Mouse (Mus musculus) layer of hippocampus, adult 2 months (tissue): ENCODE measurements around the gene Ctf2. TPM values are rescaled to one million over a fixed set of nuclear protein-coding genes. Genes with fewer than 3 reads are reported as not detected.
"Not testable (repeated sequence)": the region's sequence is repeated elsewhere in the genome, so short reads cannot be mapped to it uniquely, and the experiment has no call there.

Experiments
- DNase-seq, 2 experiments: peaks; one replicate each; pipeline ENCODE4 v3.0.0; 2022; ENCODE audit warnings: low spot score in 2 of 2
- H3K27ac ChIP-seq: fragments of 200-600 bp; 2 replicates; pipeline ENCODE4 v1.8.1; 2022
- H3K4me3 ChIP-seq: fragments of 200-600 bp; 2 replicates; pipeline ENCODE4 v1.8.1; 2022; ENCODE audit warnings: mild to moderate bottlenecking
- CTCF ChIP-seq: fragments of 200-600 bp; conservative IDR thresholded peaks from 2 replicates; pipeline ENCODE4 v1.8.1; 2022; ENCODE audit warnings: antibody characterized with exemption, mild to moderate bottlenecking, moderate library complexity
- total RNA-seq, 2 experiments: library from RNA; stranded (reverse); gene quantifications; 2 replicates each; pipeline ENCODE4 v1.2.3; 2021

The Ctf2 gene
- total RNA-seq, 2 experiments from 2014 or later = not detected

DNA sequence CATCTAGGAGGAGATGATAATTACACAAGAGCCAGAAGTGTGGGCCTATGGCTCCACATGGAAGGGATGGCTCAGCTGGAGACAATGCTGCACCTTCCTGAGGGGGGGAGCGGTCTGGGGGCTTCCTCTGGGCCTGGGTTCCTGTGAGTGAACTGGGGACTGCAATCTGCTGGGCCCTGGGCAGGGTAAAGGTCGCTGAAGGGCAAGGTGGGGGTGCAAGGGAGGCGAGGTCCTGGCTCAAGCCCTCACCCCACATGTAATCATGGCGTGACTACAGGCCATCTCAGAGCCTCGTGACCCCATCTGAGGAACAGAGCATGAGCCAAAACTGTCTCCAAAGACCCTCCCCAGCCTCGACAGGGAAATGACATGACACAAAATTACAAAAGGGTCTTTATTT is 27.4 kb downstream of the Ctf2 start:
- no peak for TF ChIP-seq CTCF
- H3K4me3 ChIP-seq = no peak overlapping the region
- H3K27ac ChIP-seq = no peak overlapping the region
- no peak for DNase-seq

DNA sequence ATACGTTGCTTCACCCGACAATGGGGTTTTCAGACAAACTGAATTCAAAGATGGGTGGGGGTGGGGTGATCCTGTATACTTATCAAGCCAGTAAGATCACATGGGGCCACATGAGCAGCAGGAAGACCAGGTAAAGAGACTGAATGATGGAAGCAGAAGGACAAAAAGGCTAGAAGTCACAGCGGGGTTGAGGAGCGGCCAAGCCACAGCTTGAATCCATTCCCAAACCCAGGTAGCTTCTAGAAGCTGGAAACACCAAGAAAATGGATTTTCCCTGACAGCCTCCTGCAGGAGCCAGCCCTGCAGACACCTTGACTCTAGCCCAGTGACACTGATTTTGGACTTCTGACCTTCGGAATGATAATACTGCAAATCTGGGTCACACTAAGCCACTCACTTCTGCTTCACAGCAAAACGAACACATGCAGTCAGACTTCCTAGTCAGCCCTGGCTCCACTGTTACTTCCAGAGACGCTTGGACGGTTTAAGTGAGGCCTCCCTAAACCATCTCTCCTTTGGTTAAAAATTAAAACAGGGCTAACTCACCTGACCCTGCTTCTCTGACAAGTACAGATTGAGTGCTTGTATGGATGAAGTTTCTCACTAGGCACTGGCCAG is 28.3 kb downstream of the Ctf2 start:
- DNase-seq = no peak
- no peak overlapping the region for H3K4me3 ChIP-seq
- TF ChIP-seq CTCF = no peak
- no peak overlapping the region for H3K27ac ChIP-seq

DNA sequence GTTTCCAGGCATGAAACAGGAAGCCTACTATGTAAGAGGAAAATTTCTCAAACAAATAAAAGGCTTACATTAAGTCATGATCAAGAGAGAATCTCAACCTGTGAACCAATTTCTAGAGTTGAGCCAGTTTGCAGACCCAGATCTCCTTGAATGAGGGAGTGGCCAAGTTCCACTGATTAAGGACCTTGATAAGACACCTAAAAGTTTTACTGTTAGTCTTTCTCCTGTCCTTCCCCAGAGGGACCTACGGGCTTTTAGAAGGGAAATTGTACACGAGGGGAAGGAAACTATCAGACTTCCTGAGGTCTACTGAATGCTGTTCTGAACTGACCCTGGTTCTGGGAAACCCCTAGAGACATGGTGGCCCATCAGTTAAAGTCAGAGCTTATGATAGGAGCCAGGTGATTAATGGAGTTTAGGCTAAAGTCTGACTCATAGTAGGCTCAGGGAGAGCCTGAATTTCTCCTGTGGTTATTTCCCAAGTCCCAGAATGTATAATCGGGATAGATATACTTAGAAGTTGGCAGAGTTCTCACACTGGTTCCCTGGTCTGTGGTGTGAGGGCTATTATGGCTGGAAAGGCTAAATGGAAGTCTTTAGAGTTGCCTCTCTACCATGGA is 31.1 kb downstream of the Ctf2 start:
- TF ChIP-seq CTCF = no peak
- DNase-seq = no peak
- no peak overlapping the region for H3K27ac ChIP-seq
- no peak overlapping the region for H3K4me3 ChIP-seq

DNA sequence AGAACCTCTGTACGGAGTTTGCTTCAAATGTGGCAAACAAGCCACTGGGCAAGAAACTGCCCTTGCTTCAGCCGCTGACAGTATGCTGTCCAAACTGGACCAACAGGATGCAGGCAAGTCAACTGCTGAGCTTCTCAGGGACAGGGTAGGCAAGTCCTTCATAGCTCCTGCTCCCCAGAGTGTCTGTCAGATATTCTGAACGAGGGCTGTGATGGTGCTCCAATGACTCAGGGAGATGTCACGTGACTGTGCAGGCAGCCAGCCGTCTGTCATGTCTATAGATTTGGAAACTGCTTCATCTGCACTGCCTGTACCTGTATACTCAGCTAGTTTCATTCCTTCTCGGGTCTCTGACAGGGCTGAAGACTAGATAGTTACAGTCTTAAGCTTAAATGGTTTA is 33.0 kb downstream of the Ctf2 start:
- DNase-seq = peak in 1 of 2 experiments; percentile 57
- H3K27ac ChIP-seq = peak overlapping the region; percentile 29; the same call in 1 of the 2 replicates

DNA sequence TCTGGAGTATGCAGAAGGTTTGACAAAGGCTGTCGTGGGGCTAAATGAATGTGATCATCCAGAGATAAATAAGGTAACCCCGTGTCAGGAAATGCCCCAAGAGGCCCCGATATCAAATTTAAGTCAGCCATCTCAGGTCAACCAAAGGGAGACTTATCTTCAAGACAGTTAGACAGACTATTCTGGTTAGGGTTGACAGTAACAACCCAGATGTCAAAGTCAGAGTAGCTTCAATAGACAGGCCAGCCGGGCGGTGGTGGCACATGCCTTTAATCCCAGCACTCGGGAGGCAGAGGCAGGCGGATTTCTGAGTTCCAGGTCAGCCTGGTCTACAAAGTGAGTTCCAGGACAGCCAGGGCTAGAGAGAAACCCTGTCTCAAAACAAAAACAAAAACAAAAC is 38.2 kb downstream of the Ctf2 start:
- H3K27ac ChIP-seq, H3K4me3 ChIP-seq, DNase-seq: not testable (repeated sequence)

More for the DNA sequence above, 33.0 kb downstream of the Ctf2 start:
- no peak for TF ChIP-seq CTCF
- no peak overlapping the region for H3K4me3 ChIP-seq

DNA sequence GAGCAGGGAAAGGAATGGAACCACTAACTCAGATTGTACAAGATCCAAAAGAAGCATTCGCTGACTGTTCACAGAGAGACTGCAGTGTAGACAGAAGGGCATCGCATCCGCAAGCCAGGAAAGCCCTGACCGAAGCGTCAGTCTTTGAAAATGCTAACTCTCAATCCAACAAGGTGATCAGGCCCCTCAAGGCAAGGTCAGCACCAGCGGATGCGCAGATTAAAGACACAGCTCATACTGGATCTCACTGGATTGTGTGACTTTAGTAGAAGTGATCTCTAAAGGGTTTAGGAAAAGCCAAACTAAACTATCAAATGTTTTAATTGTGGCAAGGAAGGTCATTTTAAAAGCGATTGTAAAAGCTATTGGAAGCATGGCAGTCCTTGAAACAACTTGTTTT is 38.7 kb downstream of the Ctf2 start:
- DNase-seq = no peak
- no peak overlapping the region for H3K4me3 ChIP-seq
- no peak for TF ChIP-seq CTCF
- H3K27ac ChIP-seq = no peak overlapping the region

DNA sequence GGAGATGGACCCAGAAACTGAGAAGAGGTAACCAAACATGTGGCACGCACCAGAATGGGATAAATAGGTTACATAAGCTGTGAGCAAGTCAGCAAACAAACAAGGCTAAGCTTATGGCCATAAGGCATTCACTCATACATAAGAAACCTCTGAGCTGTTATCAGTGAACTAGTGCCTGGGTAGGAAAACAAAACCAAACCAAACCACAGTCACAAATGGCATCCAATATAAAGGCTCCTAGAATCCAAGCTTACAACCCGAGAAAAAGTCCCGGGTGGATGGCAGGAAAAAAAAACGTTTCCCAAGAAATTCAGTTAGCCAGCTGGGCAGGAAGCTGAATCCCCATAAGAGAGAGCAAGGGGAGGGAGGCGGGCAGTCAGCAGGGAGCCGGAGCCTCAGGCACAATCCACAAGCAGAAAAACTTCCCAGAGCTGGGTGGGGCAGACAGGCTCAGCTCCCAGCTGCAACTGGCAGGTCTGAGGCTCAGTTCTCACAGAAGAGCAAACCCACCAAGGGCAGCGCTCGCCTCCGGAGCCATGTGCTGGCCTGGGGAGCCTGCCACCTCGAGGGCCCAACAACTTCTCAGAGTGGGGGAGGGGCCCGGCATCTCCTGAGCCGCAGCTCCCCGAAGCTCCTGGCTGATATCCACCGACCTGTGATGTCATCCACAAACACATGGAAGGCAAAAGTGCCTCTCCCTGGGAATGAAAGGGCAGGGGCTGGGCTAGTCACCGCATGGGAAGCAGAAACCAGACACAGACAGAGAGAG is 40.6 kb downstream of the Ctf2 start:
- no peak for TF ChIP-seq CTCF
- DNase-seq = peak in 1 of 2 experiments; percentile 32
- Histone ChIP-seq H3K27ac (peak overlapping the region; percentile 79), H3K4me3 (peak overlapping the region; percentile 51)

DNA sequence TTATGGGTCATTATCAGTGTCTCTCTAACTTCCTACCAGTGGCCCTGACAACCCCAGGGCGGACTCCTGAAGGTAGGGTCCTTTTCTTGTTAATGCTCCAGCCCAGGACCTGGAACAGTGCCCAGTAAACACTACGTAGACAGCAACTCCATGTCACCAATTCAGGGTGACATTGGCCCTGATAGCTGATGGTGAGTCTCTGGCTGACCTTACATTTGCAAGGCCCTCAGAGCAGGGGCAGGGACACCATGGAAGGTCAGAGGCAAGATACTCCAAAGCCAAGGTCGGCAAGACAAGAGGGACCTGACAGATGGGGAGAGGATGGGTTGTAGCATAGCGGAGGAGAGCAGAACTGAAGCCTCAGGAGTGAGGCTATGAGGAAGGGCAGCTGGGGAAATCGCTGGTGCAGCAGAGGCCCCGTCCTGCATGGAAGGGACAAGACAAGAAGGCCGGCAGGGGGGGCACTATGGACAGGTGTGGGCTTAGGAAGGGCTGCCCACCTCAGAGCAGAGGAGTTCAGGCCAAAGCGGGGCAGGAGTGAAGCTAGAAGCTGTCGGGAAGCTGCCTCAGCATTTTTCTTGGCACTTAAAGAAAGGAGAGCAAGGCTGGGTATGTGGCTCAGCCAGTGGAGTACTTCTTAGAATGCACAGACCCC is 42.2 kb downstream of the Ctf2 start:
- DNase-seq = no peak
- no peak overlapping the region for H3K27ac ChIP-seq

DNA sequence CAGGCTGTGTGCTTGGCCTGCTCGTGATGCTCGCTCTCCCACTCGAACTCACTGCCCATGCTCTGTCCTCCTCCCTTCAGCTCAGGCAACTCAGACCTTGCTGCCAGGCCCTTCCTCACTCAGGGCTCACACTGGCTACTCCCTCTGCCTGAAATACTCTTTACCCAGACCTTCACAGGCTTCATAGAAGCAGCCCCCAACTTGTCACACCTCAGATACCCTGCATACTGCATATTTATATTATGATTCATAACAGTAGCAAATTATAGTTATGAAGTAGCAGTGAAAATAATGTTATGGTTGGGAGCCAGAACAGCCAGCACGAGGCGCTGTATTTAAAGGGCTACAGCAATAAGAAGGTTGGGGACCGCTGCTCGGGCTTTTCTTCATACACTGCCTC is 43.0 kb downstream of the Ctf2 start:
- no peak for TF ChIP-seq CTCF
- DNase-seq = no peak
- Histone ChIP-seq H3K4me3 (no peak overlapping the region), H3K27ac (no peak overlapping the region)

More for the DNA sequence above, 42.2 kb downstream of the Ctf2 start:
- TF ChIP-seq CTCF = no peak
- no peak overlapping the region for H3K4me3 ChIP-seq

DNA sequence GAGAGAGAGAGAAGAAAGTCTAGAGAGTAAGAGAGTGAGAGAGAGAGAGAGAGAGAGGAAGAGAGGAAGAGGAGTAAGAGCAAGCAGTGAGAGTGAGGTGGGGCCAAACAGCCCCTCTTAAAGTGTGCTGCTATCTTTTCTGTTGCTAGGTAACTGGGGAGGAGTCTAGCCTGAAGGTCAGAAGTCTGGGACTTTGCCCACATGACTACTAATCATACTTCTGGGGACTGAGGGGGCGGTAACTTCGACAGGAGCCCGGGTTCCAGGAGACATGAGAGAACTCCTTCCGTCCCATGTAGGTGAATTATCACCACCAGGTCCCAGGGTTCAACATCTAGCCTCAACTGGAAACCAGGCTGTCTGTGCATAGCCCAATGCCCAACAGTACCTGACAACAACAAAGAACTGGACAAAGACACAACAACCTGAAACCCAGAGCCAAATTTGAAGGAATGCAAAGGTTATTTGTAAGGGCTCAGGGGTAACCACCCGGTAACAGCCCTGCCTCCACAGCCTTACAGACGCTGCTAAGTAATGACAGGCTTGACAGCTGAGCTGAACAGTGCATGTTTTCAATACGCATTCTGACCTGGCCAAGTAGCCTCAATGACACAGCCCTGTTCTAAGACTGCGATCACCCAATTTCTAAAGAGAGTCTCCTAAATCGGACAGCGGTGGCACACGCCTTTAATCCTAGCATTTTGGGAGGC is 45.1 kb downstream of the Ctf2 start:
- Histone ChIP-seq H3K27ac (no peak overlapping the region), H3K4me3 (no peak overlapping the region)
- no peak for TF ChIP-seq CTCF
- DNase-seq = no peak

DNA sequence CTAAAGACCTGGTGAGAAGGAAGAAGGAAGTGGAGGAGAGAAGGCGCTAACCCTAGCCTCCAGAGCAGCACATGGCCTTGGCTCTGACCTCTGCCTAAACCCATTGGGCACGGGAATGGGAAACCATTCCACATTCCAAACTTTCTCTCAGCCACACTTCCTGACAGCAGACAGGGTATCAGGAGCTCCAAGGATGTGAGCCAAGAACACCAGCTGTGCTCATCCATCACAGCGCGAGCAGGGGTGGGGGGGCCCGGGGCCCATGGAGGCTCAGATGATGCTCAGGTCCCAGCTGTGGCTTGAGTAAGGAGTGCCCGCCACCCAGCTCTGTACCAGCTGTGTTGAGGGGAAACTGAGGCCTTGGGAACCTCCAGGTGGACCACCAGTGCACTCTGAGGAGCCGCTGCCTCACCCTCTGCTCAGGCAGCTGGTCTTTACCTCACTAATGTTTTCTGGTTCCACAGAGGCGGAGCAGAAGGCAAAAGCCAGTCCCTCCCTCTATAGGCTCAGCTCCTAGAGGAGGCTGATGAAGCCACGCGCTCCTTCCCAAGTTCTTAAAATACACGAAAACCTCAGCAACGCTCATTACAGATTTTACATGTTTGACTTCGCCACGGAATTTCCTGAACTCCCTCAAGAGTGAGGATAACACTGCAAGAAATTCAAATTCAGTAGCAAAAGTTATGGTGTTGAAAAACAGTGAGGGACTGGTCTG is 46.5 kb downstream of the Ctf2 start:
- H3K27ac ChIP-seq = no peak overlapping the region
- TF ChIP-seq CTCF = no peak
- DNase-seq = no peak
- no peak overlapping the region for H3K4me3 ChIP-seq
